Mouse (Mus musculus) right cerebral cortex, adult 18-20 months (tissue): ENCODE results near the gene Dtx4.

Experiments
- DNase-seq: peaks from one replicate; pipeline ENCODE4 v3.0.0; 2022; ENCODE audit warnings: mixed read lengths

The Dtx4 gene

GRCm38 (mm10) chr19:12465530-12466144 is 35.6 kb downstream of the Dtx4 start:
- DNase-seq, result no peak

DNA sequence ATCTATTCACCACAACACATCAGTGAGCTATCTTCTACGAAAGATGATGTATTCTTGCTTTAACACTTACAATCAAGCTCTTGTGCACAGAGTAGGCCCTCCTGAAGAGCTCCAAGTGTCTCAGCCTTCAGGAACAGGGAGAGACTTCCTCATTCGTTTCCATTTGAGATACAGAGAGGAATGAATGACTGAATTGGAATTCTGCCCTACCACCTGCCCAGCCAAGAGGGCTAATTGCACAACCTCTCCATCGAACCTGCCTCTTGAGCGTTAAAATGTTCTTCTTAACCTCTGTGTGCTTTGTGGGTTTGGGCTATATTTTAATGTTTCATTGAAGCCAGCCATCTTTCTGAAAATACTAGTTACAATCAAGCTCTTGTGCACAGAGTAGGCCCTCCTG is 36.6 kb downstream of the Dtx4 start:
- no peak for DNase-seq

DNA sequence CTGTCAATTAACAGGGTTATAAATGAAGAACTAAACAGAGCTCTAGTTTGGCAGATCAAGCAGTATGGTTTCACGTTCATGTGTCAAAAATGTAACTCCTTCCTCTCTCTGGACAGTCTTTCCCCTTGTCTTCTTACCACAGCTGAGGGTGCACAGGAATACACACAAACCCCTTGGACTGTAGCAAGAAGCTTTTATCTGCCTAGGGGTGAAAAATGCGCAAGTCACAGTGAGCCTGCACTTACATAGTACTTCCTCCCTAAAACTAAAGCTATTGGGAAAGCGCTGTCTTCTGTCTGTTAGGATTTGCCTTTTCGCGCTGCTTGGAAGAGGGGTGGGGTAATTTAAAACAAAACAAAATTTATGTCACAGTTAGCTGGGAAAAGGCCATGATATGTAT is 37.1 kb downstream of the Dtx4 start:
- DNase-seq, result no peak

DNA sequence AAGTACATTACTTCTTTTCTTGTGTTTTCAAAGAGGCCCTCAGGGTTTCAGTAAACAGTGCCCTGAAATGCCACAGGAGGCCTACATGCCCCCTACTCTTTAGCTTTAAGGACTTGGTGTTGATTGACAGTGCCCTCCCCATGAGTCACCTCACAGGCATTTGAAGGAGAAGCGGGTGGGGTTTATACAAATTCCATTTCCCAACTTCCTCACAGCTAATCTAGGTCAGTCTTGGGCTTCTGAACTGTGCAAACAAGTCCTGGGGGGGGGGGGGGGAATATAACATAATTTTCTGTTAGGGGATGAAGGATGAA is 37.6 kb downstream of the Dtx4 start:
- no peak for DNase-seq

DNA sequence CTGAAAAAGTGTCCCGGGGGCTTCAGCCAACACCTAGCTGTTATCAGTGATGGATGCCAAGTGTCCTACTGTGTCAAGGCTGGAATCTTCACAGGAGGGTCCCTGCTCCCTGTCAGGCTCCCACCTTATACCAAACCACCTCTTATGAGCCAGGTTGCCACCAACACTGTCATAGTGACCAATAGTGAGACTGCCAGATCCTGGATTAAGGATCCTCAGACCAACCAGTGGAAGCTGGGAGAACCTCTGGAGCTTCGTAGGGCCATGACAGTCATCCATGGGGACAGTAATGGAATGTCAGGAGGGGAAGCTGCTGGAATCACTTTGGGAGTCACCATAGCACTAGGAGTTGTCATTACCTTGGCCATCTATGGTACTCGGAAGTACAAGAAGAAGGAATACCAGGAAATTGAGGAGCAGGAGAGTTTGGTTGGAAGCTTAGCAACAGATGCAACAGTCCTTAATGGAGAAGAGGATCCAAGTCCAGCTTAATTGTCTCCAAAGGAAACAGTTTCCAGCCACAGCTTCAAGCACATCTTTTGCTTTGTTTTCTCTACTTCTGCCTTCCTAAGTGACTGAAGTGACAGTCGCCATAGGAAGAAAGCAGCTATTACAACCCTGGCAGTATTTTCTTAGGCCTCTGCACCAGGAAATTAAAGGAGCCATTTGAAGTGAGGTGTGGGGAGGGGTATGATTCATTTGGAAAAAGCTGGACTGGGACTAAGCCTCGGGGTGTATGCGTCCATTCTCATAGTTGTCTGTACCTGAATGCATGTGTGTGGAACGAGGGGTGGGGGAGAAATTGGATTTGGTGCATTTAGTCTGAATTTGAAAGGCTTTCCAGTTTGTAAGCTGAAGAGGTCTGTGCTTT is 38.2 kb downstream of the Dtx4 start:
- no peak for DNase-seq

DNA sequence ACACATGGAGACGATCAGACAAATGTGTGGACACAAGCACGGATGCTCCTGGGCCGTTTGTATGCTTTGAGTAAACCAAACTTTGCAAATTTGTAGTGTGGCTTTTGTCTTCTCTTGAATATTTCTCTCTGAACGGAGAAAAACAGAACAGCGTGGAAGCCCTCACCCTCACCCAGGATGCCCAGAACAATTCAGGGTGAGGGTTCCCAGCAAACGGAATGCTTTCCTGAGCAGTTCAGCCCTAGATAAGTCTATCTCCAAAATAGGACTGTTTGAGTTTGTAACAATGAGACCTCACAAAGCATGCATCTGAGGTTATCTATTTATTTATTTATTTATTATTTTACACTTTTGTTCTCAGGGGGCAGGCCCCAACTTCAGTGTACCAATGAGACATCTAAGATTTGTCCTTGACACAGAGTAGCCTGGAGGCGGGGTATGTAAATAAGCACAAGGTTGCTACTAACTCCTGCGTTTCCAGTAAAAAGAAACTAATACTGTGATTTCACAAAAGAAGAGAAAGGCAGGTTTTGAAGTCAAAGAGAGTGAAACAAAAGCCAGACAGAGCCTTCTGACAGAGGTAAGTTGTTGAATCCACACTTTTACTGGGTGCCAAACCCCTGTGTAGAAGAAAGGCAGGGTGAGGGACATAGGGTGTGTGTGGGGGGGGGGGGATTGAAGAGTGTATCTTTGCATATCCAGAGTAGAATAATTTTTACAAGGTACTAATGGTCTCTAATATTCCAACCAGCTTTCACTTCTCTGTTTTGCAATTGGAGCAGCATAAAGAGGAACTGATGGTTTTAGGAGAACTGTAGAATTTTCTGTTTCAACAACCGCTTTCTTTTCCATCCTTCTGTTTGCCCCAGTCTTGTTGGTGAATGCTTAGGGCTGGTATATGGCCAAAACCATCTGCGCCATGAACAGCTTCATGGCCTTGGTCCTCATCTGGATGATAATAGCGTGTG is 40.7 kb downstream of the Dtx4 start, which contains the start of gene Mpeg1:
Gene Mpeg1 (plus strand): TSS at position 498 of the 968 bp plus-strand sequence.
- DNase-seq, result no peak

GRCm38 (mm10) chr19:12459516-12459915 is 41.7 kb downstream of the Dtx4 start:
- DNase-seq, result no peak

- DNase-seq, result no peak
These were observed 43.7 kb downstream of the Dtx4 start for GRCm38 (mm10) chr19:12457401-12458066.

DNA sequence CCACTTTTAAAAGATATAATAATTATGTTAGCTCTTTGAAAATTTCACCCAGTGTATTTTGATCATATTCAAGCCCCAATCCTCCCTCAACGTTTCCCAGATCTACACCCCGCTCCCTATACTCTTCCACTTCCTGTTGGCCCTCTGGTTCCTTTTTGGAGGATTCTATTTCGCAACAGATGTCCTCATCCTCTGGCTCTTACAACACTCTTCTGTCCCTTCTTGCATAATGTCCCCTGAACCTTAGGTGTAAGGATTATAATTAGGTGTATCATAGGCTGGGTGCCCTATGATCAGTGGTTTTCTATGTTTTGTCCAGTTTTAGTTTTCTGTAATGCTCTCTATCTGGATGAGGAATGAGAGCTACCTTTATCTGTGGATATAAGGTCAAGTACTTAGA is 56.2 kb downstream of the Dtx4 start:
- DNase-seq, result no peak

GRCm38 (mm10) chr19:12442560-12442959 is 58.7 kb downstream of the Dtx4 start:
- DNase-seq, result no peak

- no peak for DNase-seq
These were observed 61.0 kb downstream of the Dtx4 start for GRCm38 (mm10) chr19:12440103-12440725.

- no peak for DNase-seq
These were observed 61.7 kb downstream of the Dtx4 start for GRCm38 (mm10) chr19:12439581-12439980.

- DNase-seq, result no peak
These were observed 65.3 kb downstream of the Dtx4 start for GRCm38 (mm10) chr19:12435750-12436524.

- DNase-seq, result no peak
These were observed 66.2 kb downstream of the Dtx4 start for GRCm38 (mm10) chr19:12435011-12435416.

- peak; percentile 12 for DNase-seq
These were observed 68.2 kb downstream of the Dtx4 start for GRCm38 (mm10) chr19:12433033-12433432.

- no peak for DNase-seq
These were observed 73.6 kb downstream of the Dtx4 start, which contains the start of gene Pfpl for GRCm38 (mm10) chr19:12427605-12428004. Pfpl (plus strand) TSS chr19:12427905.

- DNase-seq, result no peak
These were observed 74.2 kb downstream of the Dtx4 start for GRCm38 (mm10) chr19:12427101-12427500.

DNA sequence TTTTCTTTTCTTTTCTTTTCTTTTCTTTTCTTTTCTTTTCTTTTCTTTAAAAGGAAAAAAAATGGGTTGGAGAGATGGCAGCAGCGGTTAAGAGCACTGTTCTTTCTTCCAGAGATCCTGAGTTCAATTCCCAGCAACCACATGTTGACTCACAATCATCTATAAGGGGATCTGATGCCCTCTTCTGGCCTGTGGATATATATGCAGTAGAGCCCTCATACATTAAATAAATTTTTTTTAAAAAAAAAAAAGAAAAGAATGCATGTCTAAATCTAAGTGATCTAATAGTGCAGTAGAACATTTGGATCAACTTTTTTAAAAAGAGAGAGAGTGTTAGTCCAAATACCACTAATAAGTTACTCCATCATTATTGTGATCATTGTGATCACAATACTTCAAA is 79.6 kb downstream of the Dtx4 start:
- no peak for DNase-seq

GRCm38 (mm10) chr19:12420555-12420954 is 80.7 kb downstream of the Dtx4 start:
- no peak for DNase-seq

DNA sequence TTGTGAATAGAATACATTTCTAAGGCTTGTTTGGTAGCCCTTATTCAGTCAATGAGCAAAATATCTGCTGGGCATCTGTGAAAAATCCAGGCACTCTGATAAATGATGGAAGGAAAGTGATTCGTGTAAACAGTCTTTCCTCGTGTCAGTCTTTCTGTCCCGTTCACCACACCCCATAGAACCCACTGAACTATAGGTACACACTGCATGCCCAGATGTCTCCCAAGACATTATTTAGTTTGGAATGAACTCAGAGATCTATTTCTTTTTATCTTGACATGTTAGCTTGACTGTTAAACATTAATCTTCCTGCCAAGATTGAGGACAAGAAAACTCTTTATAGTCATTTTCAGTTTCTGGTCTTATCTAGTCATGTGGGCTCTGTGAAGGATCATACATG is 82.9 kb downstream of the Dtx4 start:
- DNase-seq, result no peak

- DNase-seq, result no peak
These were observed 83.9 kb downstream of the Dtx4 start, which contains the start of gene Olfr1441 for GRCm38 (mm10) chr19:12417361-12417760. Olfr1441 (plus strand) TSS chr19:12417433.
